In genomic region chr14:25397751-25398150, GRCm38 (mm10) we compare ENCODE assay signal across 11 mouse cellular contexts.
A peak's percentile ranks its signal among the peaks of the same experiment; 100 is the strongest.
DNase-seq lines count a peak whose midpoint lies in the region; ATAC-seq and TF ChIP-seq lines count a peak whose summit lies in the region.
"Had no signal": no experiment of that assay in that cellular context is flagged by ENCODE, and none has a peak within 500 bp of the region (broad histone marks: within the 10 kb centered on the region; RNA-seq: fewer than 3 reads in every experiment).

No protein-coding gene starts in this region.

- 40% methylated on average over 5 of the region's 5 CpGs for WGBS in kidney, postnatal 0 days
- 26% methylated on average over 5 of the region's 5 CpGs for WGBS in embryonic facial prominence, embryonic 13.5 days
- 21% methylated on average over 5 of the region's 5 CpGs for WGBS in limb, embryonic 12.5 days
- 13% methylated on average over 5 of the region's 5 CpGs for WGBS in neural tube, embryonic 13.5 days

- H3K9ac ChIP-seq in kidney, postnatal 0 days (ENCODE audit: low read depth, low read length), result no peak overlapping the region; the same call in 1 of the 2 replicates
- 0 out of 2 replicates have a peak overlapping the region, but pooled peaks have one; percentile 27 for H3K9ac ChIP-seq in embryonic facial prominence, embryonic 13.5 days
- no peak overlapping the region for H3K9ac ChIP-seq in limb, embryonic 12.5 days (replicated peaks)
- peak overlapping the region; percentile 28; the same call in 1 of the 2 replicates for H3K9ac ChIP-seq in neural tube, embryonic 13.5 days

- H3K9me3 ChIP-seq in kidney, postnatal 0 days (replicated peaks; ENCODE audit: low read length), result no peaks in the 10 kb centered on the region
- H3K9me3 ChIP-seq in embryonic facial prominence, embryonic 13.5 days, result no peaks in the 10 kb centered on the region
- no peaks in the 10 kb centered on the region for H3K9me3 ChIP-seq in limb, embryonic 12.5 days
- H3K9me3 ChIP-seq in neural tube, embryonic 13.5 days, result no peaks in the 10 kb centered on the region

- no peaks in the 10 kb centered on the region for H3K27me3 ChIP-seq in kidney, postnatal 0 days (ENCODE audit: insufficient read depth, low read length)
- H3K27me3 ChIP-seq in embryonic facial prominence, embryonic 13.5 days, result no peaks in the 10 kb centered on the region
- H3K27me3 ChIP-seq in limb, embryonic 12.5 days, result no peaks in the 10 kb centered on the region; the same call in 1 of the 2 replicates
- no peaks in the 10 kb centered on the region for H3K27me3 ChIP-seq in neural tube, embryonic 13.5 days

- no peak for TF ChIP-seq CTCF in kidney, postnatal 0 days (IDR thresholded peaks at IDR 0.05; ENCODE audit: low read depth)

- H3K4me3 ChIP-seq in kidney, postnatal 0 days (replicated peaks; ENCODE audit: low read depth, low read length), result no peak overlapping the region
- H3K4me3 ChIP-seq in embryonic facial prominence, embryonic 13.5 days, result no peak overlapping the region
- no peak overlapping the region for H3K4me3 ChIP-seq in limb, embryonic 12.5 days (replicated peaks)
- H3K4me3 ChIP-seq in neural tube, embryonic 13.5 days, result no peak overlapping the region

- peak overlapping the region; percentile 15; the same call in 1 of the 2 replicates for H3K27ac ChIP-seq in kidney, postnatal 0 days
- peak overlapping the region; percentile 66 for H3K27ac ChIP-seq in embryonic facial prominence, embryonic 13.5 days
- peak overlapping the region; percentile 59; the same call in 1 of the 2 replicates for H3K27ac ChIP-seq in limb, embryonic 12.5 days
- H3K27ac ChIP-seq in neural tube, embryonic 13.5 days (replicated peaks), result peak overlapping the region; percentile 91

- intact Hi-C loops in left cerebral cortex, postnatal 4 days (cut with DNase I), result no loop called here
- intact Hi-C loops in heart, postnatal 14 days (cut with DNase I), result no loop called here

- H3K4me1 ChIP-seq in kidney, postnatal 0 days (replicated peaks; ENCODE audit: insufficient read depth, low read length), result peaks cover 6% of the 10 kb centered on the region; the same call in 1 of the 2 replicates
- H3K4me1 ChIP-seq in embryonic facial prominence, embryonic 13.5 days, result peaks cover 20% of the 10 kb centered on the region
- peaks cover 21% of the 10 kb centered on the region for H3K4me1 ChIP-seq in limb, embryonic 12.5 days (replicated peaks)
- peaks cover 43% of the 10 kb centered on the region for H3K4me1 ChIP-seq in neural tube, embryonic 13.5 days (replicated peaks)

- no peak for DNase-seq in kidney, postnatal 0 days (ENCODE audit: low spot score)
- no peak for DNase-seq in kidney, adult 8-10 months
- DNase-seq in left cerebral cortex, postnatal 4 days, result no peak
- DNase-seq in right cerebral cortex, adult 2 months (ENCODE audit: low spot score in 2 of 2), result no peak
- no peak for DNase-seq in heart, postnatal 14 days
- DNase-seq: cerebellum, adult 11-12 months; gastrocnemius, postnatal 36 days; lung, adult 18-20 months had no signal

- H3K36me3 ChIP-seq in kidney, postnatal 0 days (ENCODE audit: insufficient read depth, low read length), result no peaks in the 10 kb centered on the region
- no peaks in the 10 kb centered on the region for H3K36me3 ChIP-seq in embryonic facial prominence, embryonic 13.5 days
- H3K36me3 ChIP-seq in limb, embryonic 12.5 days, result no peaks in the 10 kb centered on the region
- no peaks in the 10 kb centered on the region for H3K36me3 ChIP-seq in neural tube, embryonic 13.5 days

- no peak overlapping the region for H3K4me2 ChIP-seq in kidney, postnatal 0 days (ENCODE audit: low read length)
- no peak overlapping the region for H3K4me2 ChIP-seq in embryonic facial prominence, embryonic 13.5 days
- H3K4me2 ChIP-seq in limb, embryonic 12.5 days, result 0 out of 2 replicates have a peak overlapping the region, but pooled peaks have one; percentile 45
- H3K4me2 ChIP-seq in neural tube, embryonic 13.5 days, result 0 out of 2 replicates have a peak overlapping the region, but pooled peaks have one; percentile 37

- no peak for ATAC-seq in kidney, postnatal 0 days (replicated peaks; ENCODE audit: low FRiP score, low read depth)
- no peak for ATAC-seq in embryonic facial prominence, embryonic 13.5 days (ENCODE audit: insufficient number of reproducible peaks, insufficient read depth, low FRiP score, low TSS enrichment, low read depth)
- no peak for ATAC-seq in limb, embryonic 12.5 days (ENCODE audit: insufficient number of reproducible peaks, insufficient read depth, low FRiP score, low TSS enrichment, low read depth)
- ATAC-seq in neural tube, embryonic 13.5 days (ENCODE audit: low read depth), result peak; percentile 52

Comparison
In these comparisons a context has a peak if more than half of its experiments do, and no peak if none do; other contexts are left out.
1. H3K27ac ChIP-seq: peak in every context shown above with its lines; median percentile 91 in neural tube, embryonic 13.5 days; 66 in embryonic facial prominence, embryonic 13.5 days; 59 in limb, embryonic 12.5 days; 15 in kidney, postnatal 0 days.
2. H3K4me2 ChIP-seq: peak in limb, embryonic 12.5 days (single experiment) and neural tube, embryonic 13.5 days (single experiment); none in kidney, postnatal 0 days (single experiment) and embryonic facial prominence, embryonic 13.5 days (single experiment).
3. H3K9ac ChIP-seq: peak in embryonic facial prominence, embryonic 13.5 days (single experiment) and neural tube, embryonic 13.5 days (single experiment); none in kidney, postnatal 0 days (single experiment) and limb, embryonic 12.5 days (single experiment).